Mouse (Mus musculus) hindbrain, postnatal 0 days (tissue): ENCODE data around the gene Tceanc2. TPM values are rescaled to one million over a fixed set of nuclear protein-coding genes. Genes with fewer than 3 reads are reported as not detected.

ENCODE experiments used
- ATAC-seq: fragments of 200-750 bp; cut with Nextera tagmentation; 2 replicates; pipeline ENCODE4 v1.8.0; 2017; ENCODE audit warnings: mild to moderate bottlenecking, moderate TSS enrichment, moderate library complexity
- DNase-seq: peaks from one replicate; pipeline ENCODE4 v3.0.0-alpha.2; 2015; ENCODE audit warnings: low spot score
- H3K27ac ChIP-seq: fragments of 300-500 bp; sonication (generic); 2 replicates; pipeline ENCODE4 v1.5.1; 2014; ENCODE audit warnings: mild to moderate bottlenecking
- H3K27me3 ChIP-seq: fragments of 300-500 bp; sonication (generic); 2 replicates; pipeline ENCODE4 v1.6.1; 2014; ENCODE audit warnings: low read length, mixed read lengths; ENCODE audit not compliant: insufficient read depth
- H3K36me3 ChIP-seq: fragments of 300-500 bp; sonication (generic); 2 replicates; pipeline ENCODE4 v1.6.1; 2014; ENCODE audit warnings: low read length, mixed read lengths; ENCODE audit not compliant: insufficient read depth
- H3K4me1 ChIP-seq: fragments of 300-500 bp; sonication (generic); 2 replicates; pipeline ENCODE4 v1.6.1; 2014; ENCODE audit warnings: antibody characterized with exemption, low read length, mixed read lengths; ENCODE audit not compliant: insufficient read depth
- H3K4me2 ChIP-seq: fragments of 300-500 bp; sonication (generic); 2 replicates; pipeline ENCODE4 v1.6.1; 2014; ENCODE audit warnings: low read depth, mild to moderate bottlenecking, low read length, moderate library complexity, mixed read lengths
- H3K4me3 ChIP-seq: fragments of 300-500 bp; sonication (generic); 2 replicates; pipeline ENCODE4 v1.5.1; 2014; ENCODE audit warnings: low read length
- H3K9ac ChIP-seq: fragments of 300-500 bp; sonication (generic); replicated peaks from 2 replicates; pipeline ENCODE4 v1.6.1; 2014; ENCODE audit warnings: mild to moderate bottlenecking, low read length, moderate library complexity, mixed read lengths
- H3K9me3 ChIP-seq: fragments of 300-500 bp; sonication (generic); 2 replicates; pipeline ENCODE4 v1.6.1; 2016; ENCODE audit warnings: low read length, mixed read lengths
- CTCF ChIP-seq: IDR thresholded peaks from 2 replicates; pipeline ENCODE4 v1.5.1; 2016; ENCODE audit warnings: antibody characterized with exemption, control low read depth, low read depth
- WGBS: fragments of 180-500 bp; shearing (Covaris S2); extraction: QIAGEN DNeasy Blood & Tissue Kit; methylation state at CpG from one replicate; pipeline ENCODE4 v1.1.7; 2014; 5-methylcytosine and 5-hydroxymethylcytosine counted together
- polyA plus RNA-seq: library from polyadenylated mRNA; unstranded; fragments of >200 nt; fragmentation: Nextera tagmentation; extraction: Ambion mirVana; gene quantifications from 2 replicates; pipeline ENCODE4 v1.2.1, GENCODE M21; 2015
- total RNA-seq: library from RNA; depleted of rRNA; stranded (reverse); fragments of >200 nt; gene quantifications from 2 replicates; pipeline ENCODE4 v1.2.3, GENCODE M21; 2014

Tceanc2 gene
- total and polyA plus RNA-seq, 2 experiments from 2014 or later, result 5.4 to 17.3 TPM

GRCm38 (mm10) chr4:107163756-107164587, 14.9 kb downstream of the Tceanc2 start:
- no peak overlapping the region for H3K4me2 ChIP-seq
- H3K4me1 ChIP-seq, result no peaks in the 10 kb centered on the region
- DNase-seq, result peak; percentile 90
- H3K36me3 ChIP-seq, result no peaks in the 10 kb centered on the region; the same call in none of the 2 replicates
- H3K27me3 ChIP-seq, result no peaks in the 10 kb centered on the region
- H3K27ac ChIP-seq, result no peak overlapping the region
- peak; percentile 83 for ATAC-seq
- 30% methylated on average over 9 of the region's 9 CpGs for WGBS
- no peak overlapping the region for H3K9ac ChIP-seq
- no peak overlapping the region for H3K4me3 ChIP-seq
- peak; percentile 97 for TF ChIP-seq CTCF
- H3K9me3 ChIP-seq, result no peaks in the 10 kb centered on the region

GRCm38 (mm10) chr4:107163341-107163740, 15.6 kb downstream of the Tceanc2 start:
- ATAC-seq, result no peak
- Histone ChIP-seq H3K4me3 (no peak overlapping the region), H3K4me1 (no peaks in the 10 kb centered on the region), H3K36me3 (peaks cover 2% of the 10 kb centered on the region), H3K27ac (no peak overlapping the region), H3K4me2 (no peak overlapping the region), H3K9ac (no peak overlapping the region), H3K27me3 (no peaks in the 10 kb centered on the region), H3K9me3 (no peaks in the 10 kb centered on the region)
- no peak for TF ChIP-seq CTCF
- no peak for DNase-seq
- 84% methylated on average over 10 of the region's 10 CpGs for WGBS

- Histone ChIP-seq H3K4me1 (no peaks in the 10 kb centered on the region), H3K27ac (no peak overlapping the region), H3K4me2 (no peak overlapping the region), H3K27me3 (no peaks in the 10 kb centered on the region), H3K36me3 (peaks cover 4% of the 10 kb centered on the region), H3K9me3 (no peaks in the 10 kb centered on the region), H3K4me3 (no peak overlapping the region), H3K9ac (no peak overlapping the region)
- DNase-seq (no peak), ATAC-seq (no peak)
- no peak for TF ChIP-seq CTCF
- 88% methylated on average over 8 of the region's 8 CpGs for WGBS
Measured at GRCm38 (mm10) chr4:107160181-107160580, 18.7 kb downstream of the Tceanc2 start.

GRCm38 (mm10) chr4:107159166-107159773, 19.6 kb downstream of the Tceanc2 start:
- no peak for TF ChIP-seq CTCF
- Histone ChIP-seq H3K36me3 (peaks cover 4% of the 10 kb centered on the region), H3K27ac (no peak overlapping the region), H3K4me2 (no peak overlapping the region), H3K27me3 (no peaks in the 10 kb centered on the region), H3K9me3 (no peaks in the 10 kb centered on the region), H3K9ac (no peak overlapping the region), H3K4me1 (no peaks in the 10 kb centered on the region), H3K4me3 (no peak overlapping the region)
- 85% methylated on average over 11 of the region's 11 CpGs for WGBS
- no peak for DNase-seq
- ATAC-seq, result no peak

DNA sequence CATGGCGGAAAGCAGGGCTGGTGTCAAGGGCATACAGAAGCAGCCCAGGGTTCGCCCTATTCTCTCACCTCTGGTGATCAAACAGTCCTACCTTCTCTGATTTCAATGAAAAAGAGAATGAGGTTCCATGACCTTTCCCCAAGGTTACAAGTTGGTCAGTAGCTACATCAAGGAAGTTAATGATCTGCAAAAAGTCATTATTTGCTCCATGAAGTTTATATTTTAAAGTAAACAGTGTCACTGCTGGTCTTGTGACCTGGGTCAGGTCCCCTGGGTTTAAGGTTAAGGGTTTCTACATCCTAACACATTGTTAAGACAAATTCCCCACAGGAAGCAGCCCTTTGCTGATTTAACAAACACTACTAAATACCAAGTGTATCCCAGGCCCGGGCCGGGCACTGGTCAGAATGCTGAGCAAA, 21.9 kb downstream of the Tceanc2 start:
- no peaks in the 10 kb centered on the region for H3K27me3 ChIP-seq
- H3K36me3 ChIP-seq, result peaks cover 4% of the 10 kb centered on the region
- no peaks in the 10 kb centered on the region for H3K4me1 ChIP-seq
- H3K9ac ChIP-seq, result no peak overlapping the region
- no peak overlapping the region for H3K4me3 ChIP-seq
- no peak overlapping the region for H3K4me2 ChIP-seq
- H3K9me3 ChIP-seq, result no peaks in the 10 kb centered on the region
- H3K27ac ChIP-seq, result no peak overlapping the region
- TF ChIP-seq CTCF, result no peak
- no peak for ATAC-seq
- 89% methylated on average over 4 of the region's 4 CpGs for WGBS
- no peak for DNase-seq

DNA sequence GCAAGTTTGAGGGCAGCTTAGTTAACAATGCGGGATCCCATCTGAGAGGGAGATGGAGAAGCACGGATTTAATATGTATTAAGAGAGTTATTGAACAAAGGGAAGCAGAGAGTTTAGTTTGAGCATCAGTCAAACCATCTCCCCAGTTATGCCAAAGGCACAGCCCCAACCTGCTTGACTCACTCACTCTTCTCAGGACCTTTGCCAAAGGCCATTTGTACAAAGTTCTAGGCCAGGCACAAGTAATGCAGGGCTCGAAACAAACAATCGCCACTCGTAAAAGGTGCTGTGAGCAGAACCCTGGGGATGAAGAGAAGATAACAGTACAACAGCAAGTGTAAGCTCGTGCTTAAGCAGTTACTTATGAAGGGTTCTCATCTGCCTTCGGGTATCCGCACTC, 26.3 kb downstream of the Tceanc2 start:
- Histone ChIP-seq H3K27ac (no peak overlapping the region), H3K27me3 (no peaks in the 10 kb centered on the region), H3K9me3 (no peaks in the 10 kb centered on the region), H3K9ac (no peak overlapping the region), H3K36me3 (peaks cover under 1% of the 10 kb centered on the region; the same call in 1 of the 2 replicates), H3K4me2 (no peak overlapping the region), H3K4me1 (no peaks in the 10 kb centered on the region), H3K4me3 (no peak overlapping the region)
- no peak for TF ChIP-seq CTCF
- 77% methylated on average over 8 of the region's 8 CpGs for WGBS
- no peak for ATAC-seq
- no peak for DNase-seq

- Histone ChIP-seq H3K36me3 (0 out of 2 replicates have a peak, but pooled peaks cover 10% of the 10 kb centered on the region), H3K4me1 (no peaks in the 10 kb centered on the region), H3K9me3 (no peaks in the 10 kb centered on the region), H3K27me3 (no peaks in the 10 kb centered on the region), H3K4me2 (no peak overlapping the region), H3K4me3 (no peak overlapping the region), H3K9ac (no peak overlapping the region), H3K27ac (no peak overlapping the region)
- DNase-seq, result no peak
- 75% methylated on average over 6 of the region's 6 CpGs for WGBS
- TF ChIP-seq CTCF, result no peak
- no peak for ATAC-seq
Measured at GRCm38 (mm10) chr4:107150991-107151390, 27.9 kb downstream of the Tceanc2 start.
